Mouse (Mus musculus) limb, embryonic 14.5 days (tissue): ENCODE measurements around the gene Cblb. TPM values are rescaled to one million over a fixed set of nuclear protein-coding genes. Genes with fewer than 3 reads are reported as not detected.

ENCODE experiments used
- ATAC-seq: fragments of 200-750 bp; cut with Nextera tagmentation; 2 replicates; pipeline ENCODE4 v1.8.0; 2017; ENCODE audit warnings: low read depth, moderate number of reproducible peaks, moderate TSS enrichment; ENCODE audit not compliant: low FRiP score
- DNase-seq: peaks from one replicate; pipeline ENCODE4 v3.0.0-alpha.2; 2015; ENCODE audit warnings: low spot score
- H3K27ac ChIP-seq: fragments of 300-500 bp; sonication (generic); replicated peaks from 2 replicates; pipeline ENCODE4 v1.5.1; 2014; ENCODE audit warnings: low read depth, mild to moderate bottlenecking, low read length, moderate library complexity, mixed read lengths
- H3K27me3 ChIP-seq: fragments of 300-500 bp; sonication (generic); 2 replicates; pipeline ENCODE4 v1.6.1; 2014; ENCODE audit warnings: low read length, mixed read lengths; ENCODE audit not compliant: control insufficient read depth, insufficient read depth
- H3K36me3 ChIP-seq: fragments of 300-500 bp; sonication (generic); 2 replicates; pipeline ENCODE4 v1.6.1; 2014; ENCODE audit warnings: mild to moderate bottlenecking, low read length, moderate library complexity, mixed read lengths; ENCODE audit not compliant: control insufficient read depth, insufficient read depth
- H3K4me1 ChIP-seq: fragments of 300-500 bp; sonication (generic); 2 replicates; pipeline ENCODE4 v1.6.1; 2014; ENCODE audit warnings: antibody characterized with exemption, low read length, mixed read lengths; ENCODE audit not compliant: control insufficient read depth, insufficient read depth
- H3K4me2 ChIP-seq: fragments of 300-500 bp; sonication (generic); replicated peaks from 2 replicates; pipeline ENCODE4 v1.6.1; 2014; ENCODE audit warnings: low read depth, mild to moderate bottlenecking, low read length, moderate library complexity; ENCODE audit not compliant: severe bottlenecking
- H3K4me3 ChIP-seq: fragments of 300-500 bp; sonication (generic); replicated peaks from 2 replicates; pipeline ENCODE4 v1.5.1; 2014; ENCODE audit warnings: low read length
- H3K9ac ChIP-seq: fragments of 300-500 bp; sonication (generic); 2 replicates; pipeline ENCODE4 v1.6.1; 2014; ENCODE audit warnings: mild to moderate bottlenecking, low read depth, low read length, moderate library complexity; ENCODE audit not compliant: severe bottlenecking
- H3K9me3 ChIP-seq: fragments of 300-500 bp; sonication (generic); 2 replicates; pipeline ENCODE4 v1.6.1; 2016; ENCODE audit warnings: low read length; ENCODE audit not compliant: control insufficient read depth
- POLR2A ChIP-seq: fragments of 200-500 bp; IDR thresholded peaks from 2 replicates; pipeline ENCODE4 v1.8.0; 2012; ENCODE audit warnings: inconsistent platforms, mild to moderate bottlenecking, moderate library complexity, borderline replicate concordance; ENCODE audit not compliant: insufficient read depth, insufficient read length; ENCODE audit errors: extremely low read depth
- WGBS: fragments of 180-500 bp; shearing (Covaris S2); extraction: QIAGEN DNeasy Blood & Tissue Kit; methylation state at CpG from one replicate; pipeline ENCODE4 v1.1.7; 2014; 5-methylcytosine and 5-hydroxymethylcytosine counted together
- polyA plus RNA-seq, 2 experiments: library from polyadenylated mRNA; depleted of rRNA in 1 of 2; stranded (reverse) in 1 of 2; unstranded in 1 of 2; fragments of >200 nt; fragmentation: Nextera tagmentation in 1 of 2; extraction: Ambion mirVana in 1 of 2; gene quantifications; 2 replicates each; pipeline versions ENCODE4 v1.2.1 to v1.2.3; 2012 to 2014

Gene Cblb
- polyA plus RNA-seq, 2 experiments, result 16.9 to 23.7 TPM

- H3K27me3 ChIP-seq, result no peaks in the 10 kb centered on the region
- H3K4me3 ChIP-seq, result no peak overlapping the region
- H3K36me3 ChIP-seq, result no peaks in the 10 kb centered on the region; the same call in 1 of the 2 replicates
- no peak for TF ChIP-seq POLR2A
- ATAC-seq, result no peak
- no peak for DNase-seq
- H3K9me3 ChIP-seq, result no peaks in the 10 kb centered on the region
- H3K4me2 ChIP-seq, result no peak overlapping the region
- WGBS, result 57% methylated on average over 7 of the region's 7 CpGs
- no peak overlapping the region for H3K9ac ChIP-seq
- H3K27ac ChIP-seq, result no peak overlapping the region
- peaks cover 21% of the 10 kb centered on the region for H3K4me1 ChIP-seq
Observed at GRCm38 (mm10) chr16:52076652-52077051, 45.6 kb downstream of the Cblb start.

- no peak for DNase-seq
- TF ChIP-seq POLR2A, result no peak
- Histone ChIP-seq H3K4me1 (peaks cover 21% of the 10 kb centered on the region), H3K4me2 (no peak overlapping the region), H3K27me3 (no peaks in the 10 kb centered on the region), H3K27ac (no peak overlapping the region), H3K4me3 (no peak overlapping the region), H3K36me3 (no peaks in the 10 kb centered on the region; the same call in 1 of the 2 replicates), H3K9ac (no peak overlapping the region), H3K9me3 (no peaks in the 10 kb centered on the region)
- WGBS, result 41% methylated on average over 4 of the region's 4 CpGs
- no peak for ATAC-seq
Observed at GRCm38 (mm10) chr16:52077901-52078300, 46.9 kb downstream of the Cblb start.

GRCm38 (mm10) chr16:52078758-52079474, 47.9 kb downstream of the Cblb start:
- ATAC-seq (no peak), DNase-seq (no peak)
- Histone ChIP-seq H3K9ac (no peak overlapping the region), H3K4me2 (no peak overlapping the region), H3K9me3 (no peaks in the 10 kb centered on the region), H3K27ac (no peak overlapping the region), H3K27me3 (no peaks in the 10 kb centered on the region), H3K4me1 (peaks cover 21% of the 10 kb centered on the region), H3K36me3 (no peaks in the 10 kb centered on the region; the same call in 1 of the 2 replicates), H3K4me3 (no peak overlapping the region)
- WGBS, result 72% methylated on average over 9 of the region's 9 CpGs
- no peak for TF ChIP-seq POLR2A

- no peak for TF ChIP-seq POLR2A
- WGBS, result 67% methylated on average over 8 of the region's 8 CpGs
Observed at GRCm38 (mm10) chr16:52079475-52079823, 48.4 kb downstream of the Cblb start.

GRCm38 (mm10) chr16:52080619-52081395, 49.8 kb downstream of the Cblb start:
- no peaks in the 10 kb centered on the region; the same call in 1 of the 2 replicates for H3K36me3 ChIP-seq
- DNase-seq (no peak), ATAC-seq (no peak)
- H3K9me3 ChIP-seq, result no peaks in the 10 kb centered on the region
- no peak for TF ChIP-seq POLR2A
- no peak overlapping the region for H3K4me2 ChIP-seq
- no peak overlapping the region for H3K9ac ChIP-seq
- H3K27me3 ChIP-seq, result no peaks in the 10 kb centered on the region
- H3K4me3 ChIP-seq, result no peak overlapping the region
- H3K27ac ChIP-seq, result no peak overlapping the region
- WGBS, result 82% methylated on average over 11 of the region's 11 CpGs
- H3K4me1 ChIP-seq, result peaks cover 21% of the 10 kb centered on the region

More at GRCm38 (mm10) chr16:52079475-52079823, 48.4 kb downstream of the Cblb start:
- Histone ChIP-seq H3K9me3 (no peaks in the 10 kb centered on the region), H3K27me3 (no peaks in the 10 kb centered on the region), H3K27ac (no peak overlapping the region), H3K9ac (no peak overlapping the region), H3K4me2 (no peak overlapping the region), H3K4me3 (no peak overlapping the region), H3K36me3 (no peaks in the 10 kb centered on the region; the same call in 1 of the 2 replicates), H3K4me1 (peaks cover 21% of the 10 kb centered on the region)
- ATAC-seq, result no peak
- DNase-seq, result no peak
